Mouse (Mus musculus): Measurements from ENCODE around the gene Olfr1123.

DNA sequence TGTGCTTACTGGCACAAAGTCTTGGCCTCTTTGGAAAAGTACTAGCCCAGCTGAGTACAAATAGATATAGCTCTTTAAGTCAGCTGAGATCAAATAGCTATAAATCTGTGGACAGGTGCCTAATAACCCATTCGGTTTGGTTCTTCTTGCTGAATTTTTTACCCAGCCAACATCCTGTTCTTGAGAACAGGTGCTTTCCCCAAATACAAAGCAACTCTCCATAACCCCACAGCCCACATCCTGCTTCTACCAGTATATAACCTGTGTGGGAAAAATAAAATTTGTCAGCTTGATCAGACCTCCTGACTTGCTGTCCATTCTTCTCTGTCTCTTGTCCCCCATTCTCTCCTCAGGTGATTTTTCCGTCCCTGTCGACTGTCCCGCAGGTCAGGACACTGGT is 45.3 kb downstream of the Olfr1123 start:
- TF ChIP-seq POLR2A (IDR thresholded peaks at IDR 0.05; ENCODE audit: insufficient read depth, low read length): no peak
- TF ChIP-seq CTCF (IDR thresholded peaks at IDR 0.05; ENCODE audit: low read depth, low read length): no peak
- TF ChIP-seq EP300 (IDR thresholded peaks at IDR 0.05; ENCODE audit: insufficient read depth, low read depth, low read length): no peak

All from ES-Bruce4 (cell line).